Mouse (Mus musculus) adrenal gland, postnatal 10 days (tissue): ENCODE measurements around the gene Pou2f2. TPM values are rescaled to one million over a fixed set of nuclear protein-coding genes. Genes with fewer than 3 reads are reported as not detected.
"Not testable (repeated sequence)": the region's sequence is repeated elsewhere in the genome, so short reads cannot be mapped to it uniquely, and the experiment has no call there.

Experiments
- DNase-seq: peaks from one replicate; pipeline ENCODE4 v3.0.0; 2021; ENCODE audit warnings: mixed read lengths
- microRNA-seq: library from miRNA; unstranded; fragments of <30 nt; microRNA quantifications from one replicate; pipeline ENCODE4 v1.2.0, GENCODE M21; 2021
- total RNA-seq, 2 experiments: library from RNA; stranded (reverse); gene quantifications; 2 replicates each; pipeline ENCODE4 v1.2.3; 2021

Pou2f2 gene
- total RNA-seq, 2 experiments from 2014 or later = 2.3 to 3.6 TPM

DNA sequence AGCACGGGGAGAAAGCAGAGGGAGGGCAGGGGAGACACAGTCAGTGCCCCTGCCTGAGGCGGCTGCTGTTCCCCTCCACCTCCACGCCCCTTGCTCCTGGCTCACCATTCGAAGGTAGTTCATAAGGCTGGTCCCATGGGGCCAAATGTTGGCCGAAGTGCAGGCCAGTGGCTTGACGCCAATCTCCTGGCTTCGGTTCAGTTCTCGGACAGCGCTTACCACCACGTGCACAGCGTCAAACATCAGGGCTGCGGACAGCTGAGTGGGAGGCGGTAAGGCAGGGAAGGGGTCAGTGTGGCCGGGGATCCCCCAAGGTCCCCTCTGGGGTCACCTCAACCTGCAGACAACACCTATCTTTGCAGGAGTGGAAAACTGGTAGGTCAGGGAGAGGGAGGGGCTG is 120.7 kb downstream of the Pou2f2 start:
- DNase-seq = peak; percentile 80

DNA sequence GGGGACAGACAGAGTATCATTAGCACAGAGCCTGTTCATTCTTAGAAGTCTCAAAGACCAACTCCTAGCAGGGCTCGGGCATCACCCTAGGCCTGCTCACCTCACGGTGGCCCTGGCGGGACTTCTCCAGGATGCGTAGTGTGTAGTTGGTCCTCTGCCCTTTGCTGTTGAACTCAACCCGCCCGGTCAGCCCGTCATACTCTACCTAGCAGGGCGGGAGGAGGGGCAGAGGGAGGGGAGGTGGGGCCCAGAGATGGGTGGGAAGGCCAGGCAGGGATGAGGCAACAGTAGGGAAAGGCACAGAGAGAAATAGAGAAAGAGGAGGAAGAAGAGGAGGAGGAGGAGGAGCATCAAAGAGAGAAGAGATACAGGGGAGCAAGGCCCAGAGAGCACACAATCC is 121.1 kb downstream of the Pou2f2 start:
- no peak for DNase-seq

DNA sequence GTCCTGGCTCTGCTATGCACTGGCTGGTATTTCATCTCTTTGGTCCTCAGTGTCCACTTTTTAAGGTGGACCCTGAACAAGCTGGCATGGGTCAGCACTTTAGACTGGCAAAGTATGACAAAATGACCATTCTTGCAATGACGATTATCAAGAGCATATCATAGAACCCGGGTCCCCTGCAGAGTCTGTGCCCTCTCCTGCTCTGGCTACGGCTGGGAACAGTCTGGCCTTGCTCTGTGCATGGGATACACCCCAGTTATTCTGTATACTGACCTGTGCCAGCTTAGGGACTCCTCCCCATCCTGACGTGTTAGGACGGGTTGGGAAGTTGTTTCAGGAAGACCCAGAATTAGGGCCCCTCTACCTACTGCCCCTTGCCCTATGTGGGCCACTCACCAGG is 121.6 kb downstream of the Pou2f2 start:
- DNase-seq = no peak

DNA sequence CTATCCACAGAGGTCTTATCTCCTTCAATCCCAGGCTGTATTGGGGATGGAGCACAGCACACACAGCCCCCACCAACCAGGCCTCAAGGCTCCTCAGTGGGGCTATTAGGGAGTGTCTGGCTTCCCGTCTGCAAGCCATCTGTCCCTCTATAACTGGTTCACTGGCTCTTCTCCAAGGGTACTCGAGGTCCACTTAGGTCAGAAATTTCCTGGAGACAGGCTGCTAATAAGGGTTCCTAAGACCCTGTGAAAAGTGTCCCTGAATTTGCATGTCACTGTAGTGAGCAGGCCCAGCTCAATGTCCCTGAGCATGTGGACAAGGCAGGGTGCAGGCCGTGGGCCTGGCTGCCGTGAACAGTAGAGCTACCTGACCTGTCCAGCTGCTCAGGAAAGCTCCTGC is 122.6 kb downstream of the Pou2f2 start:
- DNase-seq = no peak

DNA sequence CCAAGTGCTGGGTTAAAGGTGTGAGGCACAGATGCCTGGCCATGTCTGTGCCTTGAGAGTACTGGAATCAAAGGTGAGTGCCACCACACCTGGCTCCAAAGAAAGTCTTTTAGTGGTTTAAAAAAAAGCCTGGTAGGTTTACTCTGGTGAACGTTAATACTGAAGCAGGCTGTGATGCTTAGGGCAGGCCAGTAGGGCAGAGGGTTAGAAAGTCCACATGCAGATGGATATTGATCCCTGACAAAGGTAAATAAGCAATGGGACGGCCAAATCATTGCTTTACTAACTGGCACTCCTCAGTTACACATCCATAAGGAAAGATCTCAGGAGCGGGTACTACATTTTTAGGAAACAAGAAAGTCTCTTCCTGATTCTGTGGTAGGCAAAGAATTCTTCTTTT is 126.9 kb downstream of the Pou2f2 start:
- DNase-seq = no peak

DNA sequence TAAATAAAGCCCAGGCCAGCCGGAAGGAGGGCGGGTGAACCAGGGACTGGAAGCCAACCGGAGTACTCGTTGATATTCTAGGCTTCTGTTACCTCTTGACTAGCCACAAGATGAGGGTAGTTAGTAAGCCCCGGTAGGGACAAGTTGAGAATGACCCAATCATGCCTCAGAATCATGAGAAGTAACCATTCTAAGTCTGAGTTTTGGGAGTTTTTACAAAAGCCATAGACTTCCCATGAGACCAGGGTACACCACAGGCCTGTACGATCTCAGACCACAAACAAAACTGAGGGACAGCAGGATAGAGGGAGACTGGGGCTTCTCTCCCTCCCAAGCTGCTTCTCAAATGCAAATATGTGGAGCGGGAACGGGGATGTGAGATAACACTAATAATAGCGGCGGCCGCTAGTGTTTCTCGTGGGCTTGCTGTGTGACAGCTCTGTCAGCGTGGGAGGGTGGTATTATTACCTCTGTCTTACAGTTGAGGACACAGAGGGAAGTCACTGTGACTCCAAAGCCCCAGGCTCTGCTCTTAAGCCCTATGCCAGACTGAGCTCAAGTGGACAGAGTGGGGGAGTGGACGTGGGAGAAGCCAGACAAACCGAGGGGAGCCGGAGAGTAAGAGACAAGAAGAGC is 130.1 kb downstream of the Pou2f2 start:
- no peak for DNase-seq

DNA sequence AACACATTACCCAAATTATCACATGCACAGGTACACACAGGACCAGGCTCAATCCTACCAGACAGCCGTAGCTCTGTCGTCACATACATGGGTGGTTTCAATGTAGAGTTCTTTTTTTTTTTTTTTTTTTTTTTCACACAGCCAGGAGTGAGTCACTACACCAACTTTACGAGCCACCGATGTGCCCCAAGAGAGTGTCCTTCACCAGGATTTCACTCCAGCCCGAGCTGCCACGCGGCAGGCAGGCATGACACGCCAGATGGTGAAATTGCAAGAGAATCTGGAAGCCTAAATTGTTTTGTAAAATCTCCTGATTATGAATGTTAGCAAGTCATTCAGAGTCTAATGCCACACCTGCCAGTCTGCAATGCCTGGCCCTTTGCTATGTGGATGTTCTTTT is 132.2 kb downstream of the Pou2f2 start:
- DNase-seq = peak; percentile 64

DNA sequence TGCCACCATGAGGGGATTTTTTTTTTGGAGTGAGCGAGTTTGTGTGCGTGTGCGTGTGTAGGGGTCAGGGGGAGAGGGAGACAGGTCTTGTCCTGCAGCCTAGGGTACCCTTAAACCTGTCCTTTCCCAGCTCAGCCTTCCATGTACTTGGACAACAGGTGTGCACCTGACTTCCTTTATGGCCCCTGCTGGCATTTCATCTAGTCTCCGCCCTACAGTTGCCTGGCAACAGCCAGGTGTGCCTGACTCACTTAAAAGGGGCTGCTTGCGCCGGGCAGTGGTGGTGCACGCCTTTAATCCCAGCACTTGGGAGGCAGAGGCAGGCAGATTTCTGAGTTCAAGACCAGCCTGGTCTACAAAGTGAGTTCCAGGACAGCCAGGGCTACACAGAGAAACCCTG is 134.9 kb downstream of the Pou2f2 start:
- not testable (repeated sequence) for DNase-seq

DNA sequence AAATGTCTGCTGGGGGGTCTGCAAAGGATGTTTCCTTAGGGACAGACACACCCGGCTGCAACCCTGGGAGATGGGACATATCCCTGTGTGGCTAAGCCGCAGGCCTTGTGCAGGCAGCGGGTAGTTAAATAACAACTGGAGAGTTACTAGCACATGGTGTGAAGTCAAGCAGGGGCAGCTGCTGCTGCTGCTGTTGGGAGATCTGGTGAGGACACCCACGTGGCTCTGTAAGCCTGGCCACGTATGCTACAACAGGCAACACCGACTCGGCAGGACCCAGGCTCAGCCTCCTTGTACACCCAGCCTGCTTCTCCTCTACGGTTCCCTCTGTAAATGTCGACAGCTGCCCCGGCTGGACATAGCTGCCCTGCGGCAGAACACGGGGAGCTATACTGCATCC is 137.6 kb downstream of the Pou2f2 start:
- DNase-seq = no peak

Small RNA genes lying within 50 kb of the gene (microRNA-seq; reads per million reads assigned to microRNA genes)
- not detected for gene Mir6537
- gene Mir7048 = not detected

Other genes with a start within 250 kb of the Pou2f2 start
- not detected for gene Gm4881, start 235.2 kb downstream of the Pou2f2 start, total RNA-seq
- 100 to 1,000 TPM; 222 to 234 TPM for gene Rabac1, start 207.0 kb downstream of the Pou2f2 start, total RNA-seq
- gene Atp1a3, start 173.8 kb downstream of the Pou2f2 start, total RNA-seq = 10 to 100 TPM; 26.2 to 42.2 TPM
- gene Grik5, start 107.4 kb downstream of the Pou2f2 start, total RNA-seq = 10 to 100 TPM; 16.1 to 25.3 TPM
- gene Zfp574, start 107.2 kb downstream of the Pou2f2 start, total RNA-seq = 10 to 100 TPM; 18.3 to 18.5 TPM
- 10 to 100 TPM; 14.8 to 16.9 TPM for gene Dedd2, start 40.9 kb upstream of the Pou2f2 start, total RNA-seq
- gene Zfp526, start 41.7 kb upstream of the Pou2f2 start, total RNA-seq = 10 to 100 TPM in 1 of 2 experiments, 1 to 10 TPM in 1; 9.2 to 11.8 TPM
- gene Gsk3a, start 58.1 kb upstream of the Pou2f2 start, total RNA-seq = 10 to 100 TPM; 92.5 to 96.7 TPM
- 10 to 100 TPM; 33.0 to 42.3 TPM for gene Erf, start 71.0 kb upstream of the Pou2f2 start, total RNA-seq
- gene Cic, start 88.0 kb upstream of the Pou2f2 start, total RNA-seq = 100 to 1,000 TPM in 1 of 2 experiments, 10 to 100 TPM in 1; 92.7 to 116 TPM
- 10 to 100 TPM; 38.1 to 39.7 TPM for gene Pafah1b3, start 118.3 kb upstream of the Pou2f2 start, total RNA-seq
- gene Prr19, start 121.7 kb upstream of the Pou2f2 start, total RNA-seq = not detected
- 1 to 10 TPM; 1.1 to 2.2 TPM for gene Tmem145, start 126.4 kb upstream of the Pou2f2 start, total RNA-seq
- gene Megf8, start 137.4 kb upstream of the Pou2f2 start, total RNA-seq = 10 to 100 TPM; 31.1 to 41.0 TPM
- not detected for gene Cnfn, start 190.0 kb upstream of the Pou2f2 start, total RNA-seq
- 100 to 1,000 TPM; 391 to 441 TPM for gene Lipe, start 219.0 kb upstream of the Pou2f2 start, total RNA-seq
- gene Cxcl17, start 233.2 kb upstream of the Pou2f2 start, total RNA-seq = not detected